Mouse (Mus musculus): ENCODE results near the gene Tmem35b.
"Not testable (repeated sequence)": the region's sequence is repeated elsewhere in the genome, so short reads cannot be mapped to it uniquely, and the experiment has no call there.

Gene Tmem35b

GRCm38 (mm10) chr4:127123391-127123790 lies at the start of gene Tmem35b:
Gene Tmem35b, plus strand, starts transcription at chr4:127123691.
- DNase-seq (ENCODE audit: low read depth) = no peak

GRCm38 (mm10) chr4:127074915-127075314 lies 48.6 kb upstream of the Tmem35b start:
- no peak for DNase-seq (ENCODE audit: low read depth)

- DNase-seq (ENCODE audit: low read depth) = peak; percentile 99
Measured at GRCm38 (mm10) chr4:127076875-127077548, 46.5 kb upstream of the Tmem35b start, which contains the start of gene Zmym6. Gene Zmym6, plus strand, starts transcription at chr4:127077383.

GRCm38 (mm10) chr4:127080806-127081205 lies 42.7 kb upstream of the Tmem35b start:
- DNase-seq (ENCODE audit: low read depth) = no peak

GRCm38 (mm10) chr4:127083131-127083530 lies 40.4 kb upstream of the Tmem35b start:
- no peak for DNase-seq (ENCODE audit: low read depth)

GRCm38 (mm10) chr4:127085761-127086160 lies 37.7 kb upstream of the Tmem35b start:
- DNase-seq (ENCODE audit: low read depth) = no peak

- no peak for DNase-seq (ENCODE audit: low read depth)
Measured at GRCm38 (mm10) chr4:127091188-127091587, 32.3 kb upstream of the Tmem35b start.

- DNase-seq (ENCODE audit: low read depth) = no peak
Measured at GRCm38 (mm10) chr4:127095090-127095489, 28.4 kb upstream of the Tmem35b start.

- not testable (repeated sequence) for DNase-seq (ENCODE audit: low read depth)
Measured at GRCm38 (mm10) chr4:127099552-127099951, 23.9 kb upstream of the Tmem35b start.

GRCm38 (mm10) chr4:127107566-127107965 lies 15.9 kb upstream of the Tmem35b start:
- DNase-seq (ENCODE audit: low read depth) = no peak

- DNase-seq (ENCODE audit: low read depth) = no peak
Measured at GRCm38 (mm10) chr4:127110570-127110969, 12.9 kb upstream of the Tmem35b start.

GRCm38 (mm10) chr4:127124331-127124730 lies 840 bp downstream of the Tmem35b start:
- DNase-seq (ENCODE audit: low read depth) = no peak

GRCm38 (mm10) chr4:127125834-127126463 lies 2.5 kb downstream of the Tmem35b start:
- peak; percentile 98 for DNase-seq (ENCODE audit: low read depth)

- no peak for DNase-seq (ENCODE audit: low read depth)
Measured at GRCm38 (mm10) chr4:127134687-127135086, 11.2 kb downstream of the Tmem35b start.

- peak; percentile 74 for DNase-seq (ENCODE audit: low read depth)
Measured at GRCm38 (mm10) chr4:127137591-127137990, 14.1 kb downstream of the Tmem35b start.

- DNase-seq (ENCODE audit: low read depth) = no peak
Measured at GRCm38 (mm10) chr4:127138486-127138885, 15.0 kb downstream of the Tmem35b start.

GRCm38 (mm10) chr4:127150031-127150430 lies 26.5 kb downstream of the Tmem35b start:
- DNase-seq (ENCODE audit: low read depth) = no peak

GRCm38 (mm10) chr4:127153345-127153744 lies 29.9 kb downstream of the Tmem35b start:
- DNase-seq (ENCODE audit: low read depth) = no peak

- DNase-seq (ENCODE audit: low read depth) = peak; percentile 14
Measured at GRCm38 (mm10) chr4:127155757-127156156, 32.3 kb downstream of the Tmem35b start.

- no peak for DNase-seq (ENCODE audit: low read depth)
Measured at GRCm38 (mm10) chr4:127157746-127158145, 34.3 kb downstream of the Tmem35b start.

GRCm38 (mm10) chr4:127163926-127164325 lies 40.4 kb downstream of the Tmem35b start:
- DNase-seq (ENCODE audit: low read depth) = no peak

GRCm38 (mm10) chr4:127167096-127167495 lies 43.6 kb downstream of the Tmem35b start:
- DNase-seq (ENCODE audit: low read depth) = no peak

- DNase-seq (ENCODE audit: low read depth) = no peak
Measured at GRCm38 (mm10) chr4:127167731-127168130, 44.2 kb downstream of the Tmem35b start.
